Mouse (Mus musculus) bone marrow macrophage, adult 2 months (primary cell): Measurements from ENCODE around the gene Fam196b.

Experiments
- CTCF ChIP-seq: IDR thresholded peaks from 2 replicates; pipeline ENCODE4 v1.5.1; 2012; ENCODE audit warnings: low read depth, mild to moderate bottlenecking, low read length, moderate library complexity
- POLR2A ChIP-seq: IDR thresholded peaks from 2 replicates; pipeline ENCODE4 v1.6.1; 2012; ENCODE audit warnings: mild to moderate bottlenecking, low read depth, low read length, borderline replicate concordance

GRCm38 (mm10) chr11:34447891-34448290 is 133.3 kb downstream of the Fam196b start:
- TF ChIP-seq POLR2A, result no peak
- no peak for TF ChIP-seq CTCF
